Mouse (Mus musculus) kidney, postnatal 10 days (tissue): ENCODE data around the gene Nubp1.

ENCODE experiments used
- DNase-seq: peaks from one replicate; pipeline ENCODE4 v3.0.0; 2021; ENCODE audit warnings: mixed read lengths

The Nubp1 gene

GRCm38 (mm10) chr16:10471950-10472349 is 60.2 kb downstream of the Nubp1 start:
- DNase-seq: no peak
